Mouse (Mus musculus) CH12.LX (cell line): ENCODE measurements around the gene Gm5565.

Experiments
- EP300 ChIP-seq: IDR thresholded peaks from 2 replicates; pipeline ENCODE4 v1.6.1; 2011; ENCODE audit warnings: low read length, improper control_type of control experiment
- JUND ChIP-seq: conservative IDR thresholded peaks from 2 replicates; pipeline ENCODE4 v1.6.1; 2011; ENCODE audit warnings: low read depth, low read length, improper control_type of control experiment
- SMC3 ChIP-seq: IDR thresholded peaks from 2 replicates; pipeline ENCODE4 v1.6.1; 2011; ENCODE audit warnings: low read depth, low read length, improper control_type of control experiment
- ZNF384 ChIP-seq: IDR thresholded peaks from 2 replicates; pipeline ENCODE4 v1.6.1; 2012; ENCODE audit warnings: low read depth, low read length, improper control_type of control experiment, inconsistent platforms

DNA sequence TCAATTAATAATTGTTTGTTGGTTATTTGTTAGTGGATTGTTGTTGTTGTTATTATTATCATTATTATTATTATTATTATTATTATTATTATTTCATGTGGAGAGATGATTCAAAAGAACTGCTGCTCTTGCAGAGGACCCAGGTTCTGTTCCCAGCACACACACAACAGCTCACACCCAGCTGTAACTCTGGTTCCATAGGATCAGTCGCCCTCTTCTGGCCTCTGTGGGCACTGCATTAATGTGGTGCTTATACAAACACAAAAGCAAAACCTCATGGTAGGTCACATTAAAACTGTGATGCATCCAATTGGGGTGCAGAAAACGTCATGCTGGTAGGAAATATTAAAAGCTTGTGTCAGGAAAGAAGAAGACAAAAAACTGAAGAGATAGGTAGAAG, 12.4 kb downstream of the Gm5565 start:
- TF ChIP-seq SMC3 (no peak), EP300 (no peak), ZNF384 (no peak), JUND (no peak)
